Mouse (Mus musculus): ENCODE results near the gene Hs6st3. TPM values are rescaled to one million over a fixed set of nuclear protein-coding genes. Genes with fewer than 3 reads are reported as not detected.
"Not testable (repeated sequence)": the region's sequence is repeated elsewhere in the genome, so short reads cannot be mapped to it uniquely, and the experiment has no call there.

Hs6st3 gene
- polyA plus RNA-seq, 1 experiment from 2014 or later, result 0.26 TPM

DNA sequence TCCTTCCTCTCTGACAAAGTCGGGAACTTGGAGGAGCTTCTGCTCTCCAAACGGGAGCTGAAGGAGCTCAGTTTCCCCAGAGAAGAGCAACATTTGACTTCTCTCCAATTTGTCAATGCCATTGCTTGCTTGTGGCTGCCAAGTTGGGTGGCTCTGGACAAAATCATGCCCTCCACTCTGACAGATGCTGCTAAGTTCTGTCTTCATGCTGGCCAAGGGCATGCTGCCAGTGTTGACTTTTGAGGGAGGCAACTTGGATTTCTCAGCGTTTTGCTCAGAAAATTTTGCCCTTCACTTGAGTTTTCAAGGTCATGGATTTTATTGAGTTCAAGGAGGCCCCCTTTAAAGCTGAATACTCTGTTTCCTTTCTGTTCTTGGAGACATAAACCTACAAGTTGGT is 406.5 kb downstream of the Hs6st3 start:
- ATAC-seq (ENCODE audit: insufficient number of reproducible peaks, low FRiP score), result no peak
- no peaks in the 10 kb centered on the region for H3K36me3 ChIP-seq
- no peak overlapping the region for H3K4me3 ChIP-seq
- H3K9ac ChIP-seq, result no peak overlapping the region
- H3K4me1 ChIP-seq (replicated peaks), result no peaks in the 10 kb centered on the region
- H3K4me2 ChIP-seq, result no peak overlapping the region
- H3K27ac ChIP-seq (ENCODE audit: poor library complexity, severe bottlenecking), result no peak overlapping the region
- WGBS, result 64% methylated on average over 3 of the region's 3 CpGs
- H3K27me3 ChIP-seq (replicated peaks), result no peaks in the 10 kb centered on the region
- H3K9me3 ChIP-seq (replicated peaks), result no peaks in the 10 kb centered on the region

- Histone ChIP-seq H3K9me3 (replicated peaks) (no peaks in the 10 kb centered on the region), H3K4me3 (no peak overlapping the region), H3K4me2 (no peak overlapping the region), H3K27ac (ENCODE audit: poor library complexity, severe bottlenecking) (no peak overlapping the region), H3K27me3 (replicated peaks) (no peaks in the 10 kb centered on the region), H3K4me1 (replicated peaks) (no peaks in the 10 kb centered on the region), H3K9ac (no peak overlapping the region), H3K36me3 (no peaks in the 10 kb centered on the region)
- no peak for ATAC-seq (ENCODE audit: insufficient number of reproducible peaks, low FRiP score)
- WGBS, result 81% methylated on average over 4 of the region's 4 CpGs
Observed at GRCm38 (mm10) chr14:119558356-119558755, 420.2 kb downstream of the Hs6st3 start.

DNA sequence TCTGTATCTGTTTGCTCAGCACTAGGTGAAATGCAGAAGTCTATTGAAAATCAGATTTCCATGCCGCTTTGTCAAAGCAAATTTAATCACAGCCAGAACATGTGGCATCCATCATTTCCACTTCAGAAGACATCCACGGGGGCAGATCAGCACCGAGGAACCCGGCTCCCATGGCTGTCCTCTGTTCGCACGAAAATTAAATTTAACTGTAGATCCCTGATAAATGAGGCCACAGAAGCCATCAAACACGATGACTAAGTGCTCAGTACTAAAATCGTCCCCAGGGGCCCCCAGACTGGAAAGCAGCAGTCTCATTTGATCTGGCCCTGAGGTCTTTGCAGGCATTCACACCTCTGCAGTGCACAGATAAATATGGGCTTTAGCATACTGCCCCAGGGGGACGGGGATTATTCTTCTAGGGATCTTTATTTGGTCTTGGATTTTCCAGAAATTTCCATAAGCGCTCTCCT is 443.9 kb downstream of the Hs6st3 start:
- 0 out of 2 replicates have a peak overlapping the region, but pooled peaks have one; percentile 1 for H3K4me2 ChIP-seq
- no peaks in the 10 kb centered on the region for H3K27me3 ChIP-seq (replicated peaks)
- no peaks in the 10 kb centered on the region for H3K36me3 ChIP-seq
- no peak overlapping the region for H3K9ac ChIP-seq
- 31% methylated on average over 10 of the region's 10 CpGs for WGBS
- H3K4me3 ChIP-seq, result no peak overlapping the region
- peaks cover 3% of the 10 kb centered on the region; the same call in 1 of the 2 replicates for H3K4me1 ChIP-seq (replicated peaks)
- H3K27ac ChIP-seq (ENCODE audit: poor library complexity, severe bottlenecking), result no peak overlapping the region
- ATAC-seq (ENCODE audit: insufficient number of reproducible peaks, low FRiP score), result no peak
- no peaks in the 10 kb centered on the region for H3K9me3 ChIP-seq (replicated peaks)

DNA sequence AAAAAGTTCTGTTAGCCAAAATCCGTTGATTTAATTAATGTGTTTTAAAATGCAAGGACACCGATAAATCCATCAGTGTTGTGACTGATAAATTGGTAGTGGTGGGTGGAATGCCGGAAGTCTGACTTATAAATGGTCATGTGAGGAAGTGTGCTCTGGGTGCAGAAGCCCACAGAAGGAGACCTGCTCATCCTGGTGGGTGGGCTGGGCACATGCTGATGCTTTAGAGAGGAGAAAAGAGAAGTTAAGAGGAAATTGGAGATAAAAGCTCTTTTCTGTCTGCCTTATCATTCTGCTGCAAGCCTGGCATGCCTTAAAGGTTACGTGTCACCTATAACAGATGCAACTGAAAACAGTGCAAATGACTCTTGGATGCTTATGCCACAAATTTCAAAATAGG is 446.9 kb downstream of the Hs6st3 start:
- Histone ChIP-seq H3K4me2 (no peak overlapping the region), H3K4me1 (replicated peaks) (peaks cover 3% of the 10 kb centered on the region; the same call in 1 of the 2 replicates), H3K4me3 (no peak overlapping the region), H3K9ac (no peak overlapping the region), H3K27me3 (replicated peaks) (no peaks in the 10 kb centered on the region), H3K9me3 (replicated peaks) (no peaks in the 10 kb centered on the region), H3K27ac (ENCODE audit: poor library complexity, severe bottlenecking) (no peak overlapping the region), H3K36me3 (no peaks in the 10 kb centered on the region)
- 56% methylated on average over 4 of the region's 4 CpGs for WGBS
- ATAC-seq (ENCODE audit: insufficient number of reproducible peaks, low FRiP score), result no peak

DNA sequence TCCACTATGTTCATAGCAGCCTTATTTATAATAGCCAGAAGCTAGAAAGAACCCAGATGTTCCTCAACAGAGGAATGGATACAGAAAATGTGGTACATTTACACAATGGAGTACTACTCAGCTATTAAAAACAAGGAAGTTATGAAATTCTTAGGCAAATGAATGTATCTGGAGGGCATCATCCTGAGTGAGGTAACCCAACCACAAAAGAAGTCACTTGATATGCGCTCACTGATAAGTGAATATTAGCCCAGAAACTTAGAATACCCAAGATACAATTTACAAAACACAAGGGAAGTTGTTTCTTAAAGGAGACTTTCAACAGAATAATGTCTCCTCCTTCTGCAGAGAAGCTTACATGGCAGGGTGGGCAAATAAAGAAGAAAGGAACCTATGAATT is 449.2 kb downstream of the Hs6st3 start:
- H3K4me2 ChIP-seq; H3K4me1 ChIP-seq (replicated peaks); H3K27ac ChIP-seq (ENCODE audit: poor library complexity, severe bottlenecking); H3K9ac ChIP-seq; H3K4me3 ChIP-seq; H3K36me3 ChIP-seq; ATAC-seq (ENCODE audit: insufficient number of reproducible peaks, low FRiP score); H3K27me3 ChIP-seq (replicated peaks); H3K9me3 ChIP-seq (replicated peaks): not testable (repeated sequence)
- WGBS, result 90% methylated on average over 1 of the region's 1 CpGs

- H3K9me3 ChIP-seq (replicated peaks), result no peaks in the 10 kb centered on the region
- no peaks in the 10 kb centered on the region for H3K27me3 ChIP-seq (replicated peaks)
- H3K27ac ChIP-seq (ENCODE audit: poor library complexity, severe bottlenecking), result no peak overlapping the region
- H3K9ac ChIP-seq, result no peak overlapping the region
- no peak for ATAC-seq (ENCODE audit: insufficient number of reproducible peaks, low FRiP score)
- 74% methylated on average over 14 of the region's 14 CpGs for WGBS
- no peaks in the 10 kb centered on the region for H3K4me1 ChIP-seq (replicated peaks)
- no peak overlapping the region for H3K4me2 ChIP-seq
- H3K36me3 ChIP-seq, result no peaks in the 10 kb centered on the region
- no peak overlapping the region for H3K4me3 ChIP-seq
Observed at GRCm38 (mm10) chr14:119604327-119604726, 466.2 kb downstream of the Hs6st3 start.

GRCm38 (mm10) chr14:119612793-119613192 is 474.7 kb downstream of the Hs6st3 start:
- Histone ChIP-seq H3K4me3 (no peak overlapping the region), H3K36me3 (no peaks in the 10 kb centered on the region), H3K4me1 (replicated peaks) (no peaks in the 10 kb centered on the region), H3K9ac (no peak overlapping the region), H3K9me3 (replicated peaks) (no peaks in the 10 kb centered on the region), H3K27ac (ENCODE audit: poor library complexity, severe bottlenecking) (no peak overlapping the region), H3K27me3 (replicated peaks) (no peaks in the 10 kb centered on the region), H3K4me2 (no peak overlapping the region)
- WGBS, result 81% methylated on average over 2 of the region's 2 CpGs
- no peak for ATAC-seq (ENCODE audit: insufficient number of reproducible peaks, low FRiP score)

GRCm38 (mm10) chr14:119629127-119629526 is 491.0 kb downstream of the Hs6st3 start:
- 76% methylated on average over 1 of the region's 1 CpGs for WGBS
- H3K27ac ChIP-seq (ENCODE audit: poor library complexity, severe bottlenecking), result no peak overlapping the region
- H3K9me3 ChIP-seq (replicated peaks), result no peaks in the 10 kb centered on the region
- H3K4me1 ChIP-seq (replicated peaks), result no peaks in the 10 kb centered on the region
- no peak for ATAC-seq (ENCODE audit: insufficient number of reproducible peaks, low FRiP score)
- no peak overlapping the region for H3K4me2 ChIP-seq
- no peaks in the 10 kb centered on the region for H3K36me3 ChIP-seq
- no peaks in the 10 kb centered on the region for H3K27me3 ChIP-seq (replicated peaks)
- no peak overlapping the region for H3K4me3 ChIP-seq
- no peak overlapping the region for H3K9ac ChIP-seq

DNA sequence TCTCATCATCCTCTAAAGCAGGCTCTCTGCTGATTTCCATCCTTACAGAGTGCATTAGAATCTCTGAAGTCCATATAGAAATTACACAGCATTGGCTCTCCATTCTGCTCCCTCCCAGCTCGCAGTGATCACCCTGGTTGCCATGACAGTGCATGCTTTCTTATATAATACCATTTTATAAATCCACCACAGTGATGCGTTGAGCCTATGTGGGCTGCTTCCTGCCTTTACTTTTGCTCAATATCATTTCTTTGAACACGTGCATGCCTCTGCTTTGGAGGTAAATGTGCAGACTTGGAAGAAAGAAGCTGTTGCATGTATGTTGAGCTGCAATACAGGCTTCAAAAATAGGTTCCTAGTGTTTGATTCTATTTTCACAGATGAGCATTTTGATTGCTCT is 494.9 kb downstream of the Hs6st3 start:
- Histone ChIP-seq H3K9ac (no peak overlapping the region), H3K9me3 (replicated peaks) (no peaks in the 10 kb centered on the region), H3K4me3 (no peak overlapping the region), H3K4me2 (no peak overlapping the region), H3K27me3 (replicated peaks) (no peaks in the 10 kb centered on the region), H3K27ac (ENCODE audit: poor library complexity, severe bottlenecking) (no peak overlapping the region), H3K4me1 (replicated peaks) (no peaks in the 10 kb centered on the region), H3K36me3 (no peaks in the 10 kb centered on the region)
- no peak for ATAC-seq (ENCODE audit: insufficient number of reproducible peaks, low FRiP score)
- 63% methylated on average over 3 of the region's 3 CpGs for WGBS

DNA sequence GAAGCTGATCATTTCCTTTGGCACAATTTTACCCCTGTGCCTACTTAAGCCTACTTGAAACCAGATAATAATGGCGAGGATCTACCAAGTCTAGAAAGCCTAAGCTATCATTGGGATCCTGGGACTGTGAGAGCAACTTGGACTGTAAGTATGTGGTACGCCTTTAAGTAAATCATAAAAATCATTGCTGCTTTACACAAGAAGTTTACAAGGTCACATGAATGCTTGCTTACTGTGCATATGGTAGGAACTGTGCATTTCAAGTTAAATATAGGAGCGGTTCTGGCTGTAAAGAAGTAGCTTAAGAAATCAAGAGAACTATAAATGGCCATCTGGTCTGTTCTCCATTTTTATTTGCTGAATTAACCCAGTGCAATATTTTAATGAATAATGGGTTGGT is 495.5 kb downstream of the Hs6st3 start:
- Histone ChIP-seq H3K4me1 (replicated peaks) (no peaks in the 10 kb centered on the region), H3K4me2 (no peak overlapping the region), H3K9ac (no peak overlapping the region), H3K9me3 (replicated peaks) (no peaks in the 10 kb centered on the region), H3K36me3 (no peaks in the 10 kb centered on the region), H3K27me3 (replicated peaks) (no peaks in the 10 kb centered on the region), H3K4me3 (no peak overlapping the region), H3K27ac (ENCODE audit: poor library complexity, severe bottlenecking) (no peak overlapping the region)
- ATAC-seq (ENCODE audit: insufficient number of reproducible peaks, low FRiP score), result no peak
- WGBS, result 71% methylated on average over 3 of the region's 3 CpGs

GRCm38 (mm10) chr14:119642874-119643273 is 504.7 kb downstream of the Hs6st3 start:
- Histone ChIP-seq H3K9me3 (replicated peaks) (no peaks in the 10 kb centered on the region), H3K27ac (ENCODE audit: poor library complexity, severe bottlenecking) (no peak overlapping the region), H3K36me3 (no peaks in the 10 kb centered on the region), H3K27me3 (replicated peaks) (no peaks in the 10 kb centered on the region), H3K4me2 (no peak overlapping the region), H3K9ac (no peak overlapping the region), H3K4me1 (replicated peaks) (no peaks in the 10 kb centered on the region), H3K4me3 (no peak overlapping the region)
- ATAC-seq (ENCODE audit: insufficient number of reproducible peaks, low FRiP score), result no peak
- 82% methylated on average over 1 of the region's 1 CpGs for WGBS

GRCm38 (mm10) chr14:119643840-119644239 is 505.7 kb downstream of the Hs6st3 start:
- Histone ChIP-seq H3K9ac (no peak overlapping the region), H3K4me1 (replicated peaks) (no peaks in the 10 kb centered on the region), H3K4me2 (no peak overlapping the region), H3K9me3 (replicated peaks) (no peaks in the 10 kb centered on the region), H3K27ac (ENCODE audit: poor library complexity, severe bottlenecking) (no peak overlapping the region), H3K4me3 (no peak overlapping the region), H3K27me3 (replicated peaks) (no peaks in the 10 kb centered on the region), H3K36me3 (no peaks in the 10 kb centered on the region)
- no peak for ATAC-seq (ENCODE audit: insufficient number of reproducible peaks, low FRiP score)
- WGBS, result 87% methylated on average over 12 of the region's 12 CpGs
